Mouse (Mus musculus): ENCODE data around the gene 5830411N06Rik. TPM values are rescaled to one million over a fixed set of nuclear protein-coding genes. Genes with fewer than 3 reads are reported as not detected.

Gene 5830411N06Rik
- polyA plus RNA-seq, 1 experiment, result not detected

GRCm38 (mm10) chr7:140319861-140320385 lies 72.8 kb downstream of the 5830411N06Rik start:
- TF ChIP-seq GATA1 (IDR thresholded peaks at IDR 0.05; ENCODE audit: low read length), result no peak

- TF ChIP-seq GATA1 (IDR thresholded peaks at IDR 0.05; ENCODE audit: low read length), result no peak
These were observed 73.5 kb downstream of the 5830411N06Rik start, which contains the start of gene Olfr525 for GRCm38 (mm10) chr7:140320558-140320957. Olfr525 (plus strand) TSS chr7:140320858.

GRCm38 (mm10) chr7:140321135-140321534 lies 74.1 kb downstream of the 5830411N06Rik start:
- TF ChIP-seq GATA1 (IDR thresholded peaks at IDR 0.05; ENCODE audit: low read length), result no peak

GRCm38 (mm10) chr7:140329766-140330304 lies 82.8 kb downstream of the 5830411N06Rik start:
- no peak for TF ChIP-seq GATA1 (IDR thresholded peaks at IDR 0.05; ENCODE audit: low read length)

- no peak for TF ChIP-seq GATA1 (IDR thresholded peaks at IDR 0.05; ENCODE audit: low read length)
These were observed 86.6 kb downstream of the 5830411N06Rik start, which contains the start of gene Olfr527 for GRCm38 (mm10) chr7:140333717-140334116. Olfr527 (plus strand) TSS chr7:140334017.

Other genes with a start within 250 kb of the 5830411N06Rik start
- 22.3 and 25.3 TPM in 2 replicates for gene Zfp511, start 210.9 kb upstream of the 5830411N06Rik start, polyA plus RNA-seq (2012)
- gene Tubgcp2, start 210.6 kb upstream of the 5830411N06Rik start, polyA plus RNA-seq (2012), result 6.8 and 9.4 TPM in 2 replicates
- not detected in 2 replicates for gene Msx3, start 198.2 kb upstream of the 5830411N06Rik start, polyA plus RNA-seq (2012)
- gene Caly, start 164.7 kb upstream of the 5830411N06Rik start, polyA plus RNA-seq (2012), result not detected in 2 replicates
- not detected in 2 replicates for gene Prap1, start 153.9 kb upstream of the 5830411N06Rik start, polyA plus RNA-seq (2012)
- gene Fuom, start 144.8 kb upstream of the 5830411N06Rik start, polyA plus RNA-seq (2012), result 0.23 TPM in 1 of 2 replicates, not detected in the other
- gene Paox, start 131.5 kb upstream of the 5830411N06Rik start, polyA plus RNA-seq (2012), result 1.8 and 5.9 TPM in 2 replicates
- 3.0 and 10.6 TPM in 2 replicates for gene Echs1, start 130.8 kb upstream of the 5830411N06Rik start, polyA plus RNA-seq (2012)
- gene Mtg1, start 109.7 kb upstream of the 5830411N06Rik start, polyA plus RNA-seq (2012), result 10.4 and 13.4 TPM in 2 replicates
- not detected in 2 replicates for gene Sprn, start 92.4 kb upstream of the 5830411N06Rik start, polyA plus RNA-seq (2012)
- gene Olfr522, start 82.5 kb upstream of the 5830411N06Rik start, polyA plus RNA-seq (2012), result not detected in 2 replicates
- not detected in 2 replicates for gene Olfr523, start 74.1 kb upstream of the 5830411N06Rik start, polyA plus RNA-seq (2012)
- gene Olfr524, start 41.3 kb upstream of the 5830411N06Rik start, polyA plus RNA-seq (2012), result not detected in 2 replicates
- gene Cd163l1, start 29.0 kb upstream of the 5830411N06Rik start, polyA plus RNA-seq (2012), result not detected in 2 replicates
- gene Olfr525, start 73.6 kb downstream of the 5830411N06Rik start, polyA plus RNA-seq (2012), result not detected in 2 replicates
- gene Olfr527, start 86.7 kb downstream of the 5830411N06Rik start, polyA plus RNA-seq (2012), result not detected in 2 replicates
- not detected in 2 replicates for gene Olfr60, start 114.4 kb downstream of the 5830411N06Rik start, polyA plus RNA-seq (2012)
- gene Olfr530, start 129.0 kb downstream of the 5830411N06Rik start, polyA plus RNA-seq (2012), result not detected in 2 replicates
- gene Olfr531, start 155.6 kb downstream of the 5830411N06Rik start, polyA plus RNA-seq (2012), result not detected in 2 replicates
- not detected in 2 replicates for gene Olfr532, start 174.4 kb downstream of the 5830411N06Rik start, polyA plus RNA-seq (2012)
- not detected in 2 replicates for gene Olfr533, start 216.1 kb downstream of the 5830411N06Rik start, polyA plus RNA-seq (2012)
- gene Olfr535, start 236.9 kb downstream of the 5830411N06Rik start, polyA plus RNA-seq (2012), result not detected in 2 replicates

All from G1E-ER4 (cell line).